Mouse (Mus musculus) kidney, embryonic 14.5 days (tissue): ENCODE results near the gene Mrpl1. TPM values are rescaled to one million over a fixed set of nuclear protein-coding genes. Genes with fewer than 3 reads are reported as not detected.

Experiments
- ATAC-seq: fragments of 200-750 bp; cut with Nextera tagmentation; 2 replicates; pipeline ENCODE4 v1.8.0; 2017; ENCODE audit warnings: moderate number of reproducible peaks, mild to moderate bottlenecking, moderate TSS enrichment, moderate library complexity; ENCODE audit not compliant: low FRiP score, low TSS enrichment
- H3K27ac ChIP-seq: fragments of 300-500 bp; sonication (generic); 2 replicates; pipeline ENCODE4 v1.5.1; 2014; ENCODE audit warnings: low read depth, mild to moderate bottlenecking, low read length, moderate library complexity, mixed read lengths
- H3K27me3 ChIP-seq: fragments of 300-500 bp; sonication (generic); 2 replicates; pipeline ENCODE4 v1.6.1; 2014; ENCODE audit warnings: mild to moderate bottlenecking, low read length; ENCODE audit not compliant: control insufficient read depth, insufficient read depth
- H3K36me3 ChIP-seq: fragments of 300-500 bp; sonication (generic); 2 replicates; pipeline ENCODE4 v1.6.1; 2014; ENCODE audit warnings: low read length, mixed read lengths; ENCODE audit not compliant: control insufficient read depth, insufficient read depth
- H3K4me1 ChIP-seq: fragments of 300-500 bp; sonication (generic); 2 replicates; pipeline ENCODE4 v1.6.1; 2014; ENCODE audit warnings: low read length, mixed read lengths; ENCODE audit not compliant: control insufficient read depth, insufficient read depth
- H3K4me2 ChIP-seq: fragments of 300-500 bp; sonication (generic); replicated peaks from 2 replicates; pipeline ENCODE4 v1.6.1; 2014; ENCODE audit warnings: low read depth, mild to moderate bottlenecking, low read length
- H3K4me3 ChIP-seq: fragments of 300-500 bp; sonication (generic); 2 replicates; pipeline ENCODE4 v1.5.1; 2014; ENCODE audit warnings: mild to moderate bottlenecking, low read length
- H3K9ac ChIP-seq: fragments of 300-500 bp; sonication (generic); 2 replicates; pipeline ENCODE4 v1.6.1; 2014; ENCODE audit warnings: low read depth, mild to moderate bottlenecking, low read length, moderate library complexity
- H3K9me3 ChIP-seq: fragments of 300-500 bp; sonication (generic); 2 replicates; pipeline ENCODE4 v1.6.1; 2016; ENCODE audit warnings: low read length; ENCODE audit not compliant: control insufficient read depth
- WGBS: fragments of 180-500 bp; shearing (Covaris S2); extraction: QIAGEN DNeasy Blood & Tissue Kit; methylation state at CpG from one replicate; pipeline ENCODE4 v1.1.7; 2014; 5-methylcytosine and 5-hydroxymethylcytosine counted together
- polyA plus RNA-seq: library from polyadenylated mRNA; unstranded; fragments of >200 nt; fragmentation: Nextera tagmentation; extraction: Ambion mirVana; gene quantifications from 2 replicates; pipeline ENCODE4 v1.2.1, GENCODE M21; 2014

Mrpl1 gene
- polyA plus RNA-seq: 29.7 and 32.6 TPM in 2 replicates

DNA sequence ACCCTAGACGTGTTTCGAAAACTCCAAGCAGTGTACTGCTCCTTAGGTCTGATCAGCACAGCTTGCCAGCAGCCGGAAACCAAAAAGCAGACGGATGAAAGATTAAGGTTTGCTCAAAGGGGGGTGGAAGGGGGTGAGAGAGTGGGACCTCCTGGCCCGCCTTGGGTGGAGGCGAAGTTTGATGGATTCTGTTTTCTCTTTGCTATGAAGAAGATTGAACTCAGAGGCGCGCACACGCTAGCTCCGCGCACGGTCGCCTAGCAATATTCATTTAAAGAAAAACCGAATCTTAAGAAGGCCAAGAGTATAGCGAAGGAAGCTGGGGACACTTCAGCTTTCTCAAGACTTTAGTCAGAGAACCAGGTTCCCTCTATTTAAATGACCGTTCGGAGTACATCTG is at the start of gene Mrpl1:
Gene Mrpl1 (plus strand): TSS at position 35 of the 400 bp plus-strand sequence.
- WGBS: under 1% methylated on average over 17 of the region's 17 CpGs
- Histone ChIP-seq H3K9me3 (no peaks in the 10 kb centered on the region), H3K9ac (peak within 1 kb of the TSS; percentile 73), H3K27ac (peak within 1 kb of the TSS; percentile 85), H3K4me1 (peaks cover 15% of the 10 kb centered on the region), H3K4me2 (peak within 1 kb of the TSS; percentile 78), H3K27me3 (no peaks in the 10 kb centered on the region), H3K4me3 (peak within 1 kb of the TSS; percentile 92), H3K36me3 (peaks cover 8% of the 10 kb centered on the region)
- peak; percentile 79 for ATAC-seq

DNA sequence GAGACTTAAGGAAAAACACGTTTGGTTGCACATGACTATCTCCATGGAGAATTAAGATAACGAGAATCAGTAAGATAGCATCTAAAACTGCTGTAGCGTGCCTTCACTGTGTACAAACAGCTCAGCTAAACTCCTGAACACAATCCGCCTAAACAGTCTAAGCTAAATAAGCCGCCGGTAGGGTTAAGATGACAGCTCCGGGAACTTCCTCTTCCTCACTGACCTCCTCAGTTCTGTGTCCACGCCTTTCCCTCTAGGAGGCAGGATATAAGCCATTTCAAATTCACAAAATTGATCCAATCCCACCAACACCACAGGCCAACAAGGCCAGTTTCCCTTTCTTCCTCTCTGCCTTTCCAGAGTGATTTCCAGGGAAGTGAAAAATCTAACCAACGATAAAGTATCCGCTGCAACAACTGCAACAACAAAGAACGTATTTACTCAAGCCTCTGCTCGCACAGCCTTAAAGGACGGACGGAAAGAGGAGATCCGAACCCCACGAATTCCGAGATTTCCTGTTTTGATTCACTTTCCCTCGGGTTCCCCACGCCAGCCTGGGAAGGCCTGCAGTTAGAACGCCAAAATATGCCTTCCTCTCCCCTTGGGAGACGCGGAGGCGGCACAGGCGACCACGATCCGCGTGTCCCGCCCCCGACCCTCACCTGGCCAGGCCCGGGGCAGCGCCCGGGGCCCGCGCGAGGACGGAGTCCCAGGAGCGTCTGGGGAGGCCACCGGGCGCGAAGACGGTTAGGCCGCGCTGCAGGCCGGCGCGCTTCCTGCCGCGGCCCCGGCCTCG is 48.6 kb upstream of the Mrpl1 start:
- no peaks in the 10 kb centered on the region for H3K27me3 ChIP-seq
- H3K4me3 ChIP-seq: peak overlapping the region; percentile 74
- H3K36me3 ChIP-seq: no peaks in the 10 kb centered on the region
- peaks cover 16% of the 10 kb centered on the region for H3K4me1 ChIP-seq
- peak overlapping the region; percentile 76 for H3K4me2 ChIP-seq
- peak overlapping the region; percentile 99 for H3K9ac ChIP-seq
- under 1% methylated on average over 40 of the region's 50 CpGs for WGBS
- ATAC-seq: no peak
- H3K9me3 ChIP-seq: no peaks in the 10 kb centered on the region
- peak overlapping the region; percentile 99 for H3K27ac ChIP-seq

DNA sequence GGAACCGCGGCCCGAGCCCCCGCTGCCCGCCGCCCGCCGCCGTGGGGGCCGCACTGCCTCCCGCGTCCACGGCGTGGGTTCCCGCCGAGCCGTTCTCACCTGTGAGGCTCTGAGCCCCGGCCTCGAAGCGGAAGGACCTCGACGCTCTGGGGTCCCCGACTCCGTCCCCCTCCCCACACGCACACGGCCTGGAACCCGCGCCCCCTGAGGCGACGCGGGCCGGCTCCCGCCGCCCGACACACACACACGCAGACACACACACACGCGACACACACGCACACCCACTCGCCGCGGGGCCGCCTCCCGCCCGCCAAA is 48.1 kb upstream of the Mrpl1 start:
- peak overlapping the region; percentile 74 for H3K4me3 ChIP-seq
- ATAC-seq: peak; percentile 44
- WGBS: under 1% methylated on average over 33 of the region's 45 CpGs
- H3K9ac ChIP-seq: peak overlapping the region; percentile 99
- H3K27ac ChIP-seq: peak overlapping the region; percentile 99
- H3K36me3 ChIP-seq: no peaks in the 10 kb centered on the region
- H3K9me3 ChIP-seq: no peaks in the 10 kb centered on the region
- H3K4me2 ChIP-seq: peak overlapping the region; percentile 76
- peaks cover 16% of the 10 kb centered on the region for H3K4me1 ChIP-seq
- H3K27me3 ChIP-seq: no peaks in the 10 kb centered on the region

DNA sequence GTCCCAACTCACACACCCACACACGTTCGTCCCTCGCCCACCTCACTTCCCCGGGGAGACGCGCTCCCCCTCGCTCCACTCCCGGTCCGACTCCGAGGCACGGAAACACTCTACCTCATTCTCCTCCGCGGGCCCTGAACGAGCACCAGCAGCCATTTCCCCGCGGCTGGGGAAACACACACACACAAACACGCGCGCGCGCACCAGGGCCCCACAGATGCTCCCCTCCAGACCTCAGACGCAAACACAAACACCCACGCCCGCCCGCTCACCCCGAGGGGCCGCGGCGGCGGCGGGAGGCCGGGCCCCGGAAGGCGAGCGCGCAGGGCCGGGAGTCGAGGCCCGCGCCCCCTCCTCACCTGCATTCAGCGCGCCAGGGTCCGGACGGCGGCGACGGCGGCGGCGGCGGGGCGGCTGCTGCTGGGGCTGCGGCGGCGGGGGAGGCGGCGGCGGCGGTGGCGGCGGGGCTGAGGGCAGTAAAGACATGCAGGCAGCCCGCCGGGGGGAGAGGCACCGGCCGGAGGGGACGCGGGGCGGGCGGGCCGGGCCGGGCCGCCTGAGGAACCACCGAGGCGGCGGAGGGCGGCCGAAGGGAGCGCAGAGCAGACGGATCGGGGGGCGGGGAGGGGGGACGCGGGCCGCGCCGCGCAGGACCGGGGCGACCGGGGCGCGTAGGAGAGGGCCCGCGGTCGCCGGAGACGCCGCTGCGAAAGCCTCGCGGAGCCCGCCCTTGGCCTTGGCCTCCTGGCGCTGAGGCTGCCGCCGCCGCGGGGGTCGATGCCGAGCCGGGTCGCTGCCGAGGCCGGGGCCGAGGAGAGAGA is 47.5 kb upstream of the Mrpl1 start:
- H3K4me1 ChIP-seq: peaks cover 16% of the 10 kb centered on the region
- peak overlapping the region; percentile 99 for H3K27ac ChIP-seq
- H3K4me2 ChIP-seq: peak overlapping the region; percentile 76
- peak; percentile 47 for ATAC-seq
- H3K27me3 ChIP-seq: no peaks in the 10 kb centered on the region
- H3K36me3 ChIP-seq: no peaks in the 10 kb centered on the region
- H3K9ac ChIP-seq: peak overlapping the region; percentile 99
- WGBS: 1% methylated on average over 86 of the region's 114 CpGs
- peaks cover 2% of the 10 kb centered on the region; the same call in 1 of the 2 replicates for H3K9me3 ChIP-seq
- H3K4me3 ChIP-seq: peak overlapping the region; percentile 74

DNA sequence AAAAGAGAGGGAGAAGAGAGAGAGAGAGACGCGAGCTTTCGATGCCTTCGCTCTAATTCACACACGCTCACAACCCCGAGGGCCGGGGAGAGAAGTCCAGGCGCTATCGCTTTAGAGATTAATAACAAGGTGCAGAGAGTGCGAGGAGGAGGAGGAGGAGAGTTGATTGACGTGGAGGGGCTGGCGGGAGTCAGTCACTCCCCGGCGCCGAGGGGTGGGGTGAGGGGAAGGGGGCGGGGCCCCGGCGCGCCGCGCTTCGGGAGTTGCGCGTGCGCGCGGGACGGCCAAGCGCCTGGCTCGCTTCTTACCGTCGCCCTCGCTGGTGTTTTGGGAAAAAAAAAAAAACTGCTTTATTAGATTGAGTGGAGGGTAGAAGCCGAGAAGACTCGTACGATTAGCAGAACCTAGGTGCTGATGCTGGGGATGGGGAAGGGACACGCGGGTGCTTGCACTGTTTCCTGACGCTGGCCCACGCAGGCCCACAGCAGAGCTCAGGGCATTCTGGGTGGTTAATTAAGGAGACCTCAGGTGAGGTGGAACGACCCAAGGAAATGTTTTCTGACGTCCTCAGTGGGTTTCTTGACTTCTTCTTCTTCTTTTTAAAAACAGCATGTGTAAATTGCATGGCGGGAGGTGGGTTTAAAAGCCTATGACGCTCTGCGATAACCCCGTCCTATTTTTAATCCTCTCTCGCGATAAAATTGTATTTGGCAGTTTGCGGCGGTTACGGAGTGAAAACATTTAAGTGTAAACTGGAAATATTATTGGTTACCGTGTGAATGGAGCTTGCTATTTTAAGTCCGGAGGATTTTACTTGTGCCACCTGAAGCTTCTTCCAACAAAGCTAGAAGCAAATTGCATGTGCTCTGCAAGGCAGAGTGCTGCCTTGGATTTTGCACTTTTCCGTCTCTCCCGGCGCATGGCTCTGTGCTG is 46.6 kb upstream of the Mrpl1 start:
- Histone ChIP-seq H3K4me3 (peak overlapping the region; percentile 74), H3K27ac (peak overlapping the region; percentile 99), H3K4me2 (peak overlapping the region; percentile 76), H3K4me1 (peaks cover 16% of the 10 kb centered on the region), H3K9me3 (peaks cover 4% of the 10 kb centered on the region; the same call in 1 of the 2 replicates), H3K27me3 (no peaks in the 10 kb centered on the region), H3K9ac (peak overlapping the region; percentile 99), H3K36me3 (no peaks in the 10 kb centered on the region)
- WGBS: under 1% methylated on average over 56 of the region's 56 CpGs
- peak; percentile 91 for ATAC-seq

DNA sequence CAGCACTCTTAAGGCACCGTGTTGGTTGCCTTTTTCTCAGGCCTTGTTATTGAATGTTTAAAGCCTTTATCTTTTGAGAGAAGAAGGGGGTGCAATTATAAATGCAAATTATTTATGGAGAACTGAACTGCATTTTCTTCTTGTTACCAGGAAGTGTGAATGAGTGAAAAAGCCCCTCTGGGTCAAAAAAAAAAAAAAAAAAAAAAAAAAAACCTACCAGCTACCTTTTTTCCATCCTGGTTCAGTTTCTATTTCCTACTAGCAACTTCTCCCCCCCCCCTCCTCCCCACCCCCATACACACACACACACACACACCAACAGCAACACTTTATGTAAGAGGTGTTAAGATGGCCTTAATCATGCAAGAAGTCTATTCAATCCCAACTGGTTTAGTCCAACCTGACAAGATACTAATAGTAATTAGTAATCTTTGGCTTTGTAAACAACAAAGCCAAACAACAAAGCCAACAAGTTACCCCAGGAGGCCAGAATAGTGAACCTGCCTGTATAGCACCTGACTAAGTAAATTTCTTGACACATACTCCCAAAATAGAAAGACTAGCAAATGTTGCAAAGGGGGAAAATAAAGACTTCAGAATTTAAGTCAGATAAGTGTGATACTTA is 45.8 kb upstream of the Mrpl1 start:
- H3K36me3 ChIP-seq: no peaks in the 10 kb centered on the region
- peak overlapping the region; percentile 99; the same call in 1 of the 2 replicates for H3K9ac ChIP-seq
- peak overlapping the region; percentile 74 for H3K4me3 ChIP-seq
- no peaks in the 10 kb centered on the region for H3K27me3 ChIP-seq
- 2% methylated on average over 1 of the region's 1 CpGs for WGBS
- peak overlapping the region; percentile 99 for H3K27ac ChIP-seq
- peaks cover 16% of the 10 kb centered on the region for H3K4me1 ChIP-seq
- ATAC-seq: no peak
- peak overlapping the region; percentile 76 for H3K4me2 ChIP-seq
- peaks cover 4% of the 10 kb centered on the region; the same call in 1 of the 2 replicates for H3K9me3 ChIP-seq

DNA sequence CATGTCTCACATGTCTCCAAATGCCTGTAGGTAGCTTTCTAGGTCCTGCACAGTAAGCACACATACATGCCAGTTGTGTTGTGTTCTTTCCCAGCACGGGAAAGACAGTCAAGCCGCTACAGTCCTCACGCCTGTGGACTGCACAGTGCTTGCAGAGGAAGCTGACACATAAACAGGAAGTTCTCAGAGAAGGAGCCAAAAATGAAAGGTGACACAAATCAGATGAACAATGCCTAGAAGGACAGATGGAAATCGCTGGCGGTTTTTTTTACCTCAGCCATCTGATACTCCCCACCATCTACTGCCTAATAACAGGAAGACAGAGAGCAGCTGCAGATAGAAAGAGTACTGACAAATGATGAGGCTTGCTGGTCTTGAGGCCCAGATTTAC is 45.3 kb upstream of the Mrpl1 start, which contains the start of gene Cnot6l:
Gene Cnot6l (minus strand): TSS at position 151 of the 391 bp plus-strand sequence.
- H3K36me3 ChIP-seq: no peaks in the 10 kb centered on the region
- peak within 1 kb of the TSS; percentile 99 for H3K27ac ChIP-seq
- no peak for ATAC-seq
- peak within 1 kb of the TSS; percentile 76 for H3K4me2 ChIP-seq
- H3K9ac ChIP-seq: peak within 1 kb of the TSS; percentile 99
- no peaks in the 10 kb centered on the region for H3K27me3 ChIP-seq
- H3K9me3 ChIP-seq: peaks cover 4% of the 10 kb centered on the region; the same call in 1 of the 2 replicates
- peak within 1 kb of the TSS; percentile 74 for H3K4me3 ChIP-seq
- WGBS: 25% methylated on average over 5 of the region's 5 CpGs
- H3K4me1 ChIP-seq: peaks cover 16% of the 10 kb centered on the region

DNA sequence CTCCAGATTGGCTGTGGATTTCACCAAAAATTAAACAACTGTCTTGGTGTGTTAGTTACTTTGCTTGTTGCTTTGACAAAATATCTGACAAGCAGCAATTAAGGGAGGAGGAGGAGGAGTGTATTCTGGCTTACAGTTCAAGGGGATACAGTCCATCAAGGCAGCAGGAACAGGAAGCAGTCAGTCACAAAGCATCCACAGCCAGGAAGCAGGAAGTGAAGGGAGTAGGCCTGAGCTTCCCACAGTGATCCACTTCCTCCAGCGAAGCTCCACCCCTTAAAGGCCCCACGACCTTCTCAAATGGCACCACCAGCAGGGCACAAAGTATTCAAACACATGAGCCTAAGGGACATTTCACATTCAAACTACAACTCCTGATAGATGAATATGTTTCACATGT is 42.5 kb upstream of the Mrpl1 start:
- no peak for ATAC-seq
- Histone ChIP-seq H3K4me3 (no peak overlapping the region), H3K36me3 (no peaks in the 10 kb centered on the region), H3K27me3 (no peaks in the 10 kb centered on the region), H3K9ac (no peak overlapping the region), H3K27ac (no peak overlapping the region), H3K4me1 (peaks cover 7% of the 10 kb centered on the region; the same call in 1 of the 2 replicates), H3K9me3 (peaks cover 4% of the 10 kb centered on the region; the same call in 1 of the 2 replicates), H3K4me2 (no peak overlapping the region)
- WGBS: 80% methylated on average over 2 of the region's 2 CpGs
